Mouse (Mus musculus) right cerebral cortex, postnatal 4 days (tissue): Measurements from ENCODE around the gene Sord.
A peak's percentile ranks its signal among the peaks of the same experiment; 100 is the strongest.

Source experiments
- DNase-seq: peaks from one replicate; pipeline ENCODE4 v3.0.0-alpha.2; 2022

Sord gene

DNA sequence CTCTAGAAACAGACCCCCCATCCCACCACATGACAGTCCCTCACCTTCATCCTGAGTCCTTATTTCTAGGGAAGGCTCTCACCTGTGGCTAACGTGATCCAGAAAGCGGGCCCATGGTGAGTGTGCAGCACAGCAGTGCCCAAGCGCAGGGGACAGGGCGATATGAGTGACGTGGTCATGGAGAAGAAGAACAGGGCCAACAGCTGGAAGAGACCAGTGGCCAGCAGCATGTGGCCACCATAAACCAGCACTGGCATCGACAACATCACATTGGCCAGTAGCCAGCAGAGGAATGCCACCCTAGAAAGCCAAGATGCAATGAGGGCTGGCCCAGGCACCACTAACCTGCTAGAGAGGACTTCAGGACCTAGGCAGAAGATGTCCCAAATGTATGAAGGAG is 70.0 kb downstream of the Sord start:
- DNase-seq, result no peak

DNA sequence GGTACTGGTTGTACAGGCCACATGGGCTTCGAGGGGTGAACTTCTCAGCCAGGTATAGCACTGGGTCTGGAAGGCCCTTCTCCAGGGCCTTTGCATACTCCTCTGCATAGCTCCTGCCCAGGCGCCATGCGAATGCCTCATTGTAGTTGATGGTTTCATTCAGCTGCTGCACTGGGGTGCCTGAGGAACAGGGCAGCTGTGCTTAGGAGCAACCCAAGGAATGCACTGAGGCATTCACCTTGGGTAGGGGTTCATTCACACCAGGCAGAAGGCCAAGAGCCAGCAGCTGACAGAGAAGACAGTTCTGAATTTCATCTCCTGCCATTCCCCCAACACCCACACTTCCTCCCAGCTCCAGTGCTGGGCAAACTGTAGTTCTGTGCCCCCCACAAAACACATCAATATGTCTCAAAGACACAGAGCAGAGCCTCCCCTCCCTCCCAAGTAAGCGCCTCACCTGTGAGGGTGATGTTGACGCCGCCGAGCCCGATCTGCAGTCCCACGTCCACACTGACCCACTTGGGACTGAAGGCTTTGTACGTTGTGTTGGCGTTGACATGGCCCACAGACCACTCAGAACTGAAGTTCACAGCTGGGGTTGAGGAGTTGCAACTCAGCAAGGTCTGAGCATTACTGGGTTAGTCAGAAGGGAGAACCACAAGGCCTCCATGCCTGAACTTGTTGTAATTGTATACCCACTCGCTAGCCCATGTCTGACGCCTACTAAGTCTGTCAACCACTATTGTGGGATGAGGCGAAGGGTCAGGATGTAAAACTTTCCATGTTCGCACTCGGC is 70.7 kb downstream of the Sord start:
- DNase-seq, result no peak

DNA sequence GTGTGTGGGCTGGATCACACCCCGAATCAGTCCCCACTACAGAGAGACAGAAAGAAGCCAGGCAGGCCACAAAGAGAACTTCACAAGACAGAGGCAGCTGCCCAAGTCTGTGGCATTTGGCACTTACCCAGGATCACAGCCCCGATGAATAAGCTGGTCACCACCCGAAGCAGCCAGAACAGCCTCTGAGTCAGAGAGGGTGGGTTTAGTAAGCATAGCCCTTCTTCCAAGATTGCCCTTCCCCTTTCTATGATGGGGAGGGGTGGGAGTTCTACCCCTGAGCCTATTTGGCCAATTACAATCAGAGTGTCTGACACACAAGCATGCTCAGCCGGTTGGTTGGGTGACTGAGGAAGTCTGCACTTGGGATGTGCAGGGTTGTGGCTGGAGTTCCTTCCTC is 71.6 kb downstream of the Sord start:
- DNase-seq, result no peak

DNA sequence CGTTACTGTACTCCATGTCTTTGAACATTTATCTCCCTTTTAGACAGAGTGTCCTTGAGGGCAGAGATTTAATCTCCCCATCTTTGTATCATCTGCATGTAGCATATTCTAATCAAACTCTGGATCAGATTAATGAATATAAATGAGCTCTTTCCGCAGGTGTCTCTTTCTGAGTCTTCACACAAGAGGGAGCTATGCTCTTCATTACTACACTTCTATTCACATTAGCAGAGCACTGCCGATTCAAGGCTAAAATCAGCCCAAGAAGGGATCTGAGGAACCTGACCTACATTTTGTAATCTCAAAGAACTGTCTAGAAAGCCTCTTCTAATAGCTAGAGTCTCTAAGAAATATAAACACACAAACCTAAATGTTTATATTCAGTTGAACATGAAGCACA is 75.1 kb downstream of the Sord start:
- DNase-seq, result no peak

DNA sequence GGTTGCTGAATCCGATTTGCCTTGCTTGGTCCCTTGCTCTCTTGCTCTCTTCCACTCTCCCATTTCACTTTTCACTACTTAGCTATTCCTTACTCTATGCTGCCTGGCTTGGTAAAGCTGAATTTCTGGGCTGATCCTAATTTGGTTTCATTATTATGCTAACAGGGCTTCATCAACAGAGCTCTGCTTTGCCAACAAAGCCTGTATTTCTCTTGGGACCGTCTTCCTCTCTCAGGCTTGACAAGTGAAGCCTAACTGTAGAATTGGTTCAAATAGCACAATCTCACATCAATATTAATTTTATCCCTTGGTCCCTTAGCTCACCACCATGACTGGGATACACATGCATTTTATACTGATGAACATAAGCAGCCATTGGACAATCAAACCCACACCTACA is 77.0 kb downstream of the Sord start:
- DNase-seq, result no peak

DNA sequence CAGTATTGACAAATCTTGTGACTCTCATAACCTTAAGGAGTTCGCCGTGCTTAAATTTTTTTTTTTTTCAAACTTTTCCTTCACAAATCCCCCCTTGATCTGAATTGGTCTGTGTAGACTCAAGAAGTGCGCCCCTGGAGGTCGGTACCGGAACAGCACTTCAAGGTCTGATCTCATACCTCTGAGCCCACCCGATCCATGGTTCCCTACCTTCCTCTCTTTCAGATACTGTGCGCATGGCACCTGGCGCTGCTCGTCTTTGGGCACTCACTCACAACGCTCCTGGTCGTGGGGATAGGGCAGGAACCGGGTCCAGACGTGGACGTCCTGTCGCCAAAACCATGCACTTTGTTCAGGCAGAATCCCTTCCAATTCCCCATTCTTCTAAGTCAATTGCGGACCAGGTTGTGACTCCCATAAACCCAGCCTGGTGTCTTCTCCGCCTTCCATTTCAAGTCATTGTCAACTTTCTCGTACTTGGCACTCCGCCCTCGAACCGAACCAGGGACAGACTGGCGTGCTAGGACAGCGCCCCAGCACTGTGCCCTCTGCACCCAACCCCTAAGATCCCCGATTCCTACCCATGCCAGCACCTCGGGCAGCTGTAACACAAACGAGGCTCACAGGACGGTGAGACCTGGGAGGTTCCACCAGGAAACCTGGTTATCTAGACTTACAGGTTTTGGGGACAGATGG is 78.3 kb downstream of the Sord start:
- DNase-seq, result peak; percentile 84

DNA sequence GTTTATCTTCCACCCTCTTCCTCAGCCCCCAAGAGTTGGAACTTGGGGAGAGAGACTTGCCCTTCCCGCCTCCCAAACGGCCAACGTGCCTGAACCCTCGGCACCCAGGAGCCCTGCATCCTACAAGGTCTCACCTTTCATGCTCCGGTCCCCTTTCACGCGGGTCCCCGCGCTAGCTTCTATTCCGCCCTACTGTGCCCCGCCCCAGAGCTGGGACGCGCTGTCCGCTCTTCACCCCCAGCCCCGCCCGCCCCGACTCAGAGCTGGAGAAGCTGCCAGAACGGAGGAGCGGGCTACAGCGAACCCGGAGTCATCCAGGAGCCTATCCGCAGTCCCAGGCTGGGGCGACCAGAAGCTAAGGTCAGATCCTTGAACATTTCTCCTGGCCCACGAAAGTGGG is 79.0 kb downstream of the Sord start, which contains the start of gene Duoxa1:
Duoxa1 (minus strand) TSS at position 195 of the 400 bp plus-strand sequence.
- no peak for DNase-seq
